Mouse (Mus musculus) lung, adult 2 months (tissue): Measurements from ENCODE around the gene Nmnat2. TPM values are rescaled to one million over a fixed set of nuclear protein-coding genes. Genes with fewer than 3 reads are reported as not detected.

Experiments
- DNase-seq: peaks from one replicate; pipeline ENCODE4 v3.0.0; 2022
- H3K4me1 ChIP-seq: fragments of 200-500 bp; 2 replicates; pipeline ENCODE4 v1.6.1; 2011; ENCODE audit warnings: low read length; ENCODE audit not compliant: control insufficient read depth, insufficient read depth
- H3K4me3 ChIP-seq: fragments of 200-500 bp; replicated peaks from 2 replicates; pipeline ENCODE3; 2011; ENCODE audit warnings: low read depth, mild to moderate bottlenecking, control low read depth, low read length; ENCODE audit errors: extremely low read depth
- CTCF ChIP-seq: fragments of 200-500 bp; IDR thresholded peaks from 2 replicates; pipeline ENCODE4 v1.5.1; 2011; ENCODE audit warnings: mild to moderate bottlenecking, low read length, control low read depth; ENCODE audit not compliant: insufficient read depth
- POLR2A ChIP-seq: fragments of 200-500 bp; IDR thresholded peaks from 2 replicates; pipeline ENCODE4 v1.6.1; 2011; ENCODE audit warnings: low read depth, mild to moderate bottlenecking, control low read depth, low read length, borderline replicate concordance; ENCODE audit errors: extremely low read depth
- WGBS: fragments of 180-500 bp; shearing (Covaris S2); methylation state at CpG from one replicate; pipeline ENCODE4 v1.1.7; 2018; 5-methylcytosine and 5-hydroxymethylcytosine counted together
- polyA plus RNA-seq: library from polyadenylated mRNA; depleted of rRNA; stranded (reverse); fragments of >200 nt; gene quantifications from 2 replicates; pipeline ENCODE4 v1.2.3, GENCODE M21; 2012

The Nmnat2 gene
- polyA plus RNA-seq, 1 experiment: 7.6 TPM

DNA sequence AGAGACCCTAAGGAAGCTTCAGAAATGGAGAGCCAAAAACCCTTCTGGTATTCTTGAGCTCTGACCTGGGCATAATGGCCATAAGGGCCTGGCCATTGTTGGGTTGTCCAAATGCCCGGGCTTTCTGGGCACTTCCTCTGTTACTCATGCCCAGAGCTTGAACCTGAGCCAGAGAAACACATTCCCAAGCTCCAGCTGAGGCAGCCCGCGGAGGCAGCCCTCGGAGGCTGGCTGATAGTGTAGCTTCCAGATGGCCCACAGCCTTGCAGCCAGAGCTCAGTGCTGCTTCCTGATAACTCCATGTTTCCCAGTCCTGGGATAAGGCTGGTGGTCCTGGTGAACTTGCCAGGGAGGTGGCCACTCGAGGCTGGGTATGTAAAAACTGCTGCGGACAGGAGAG is 129.4 kb downstream of the Nmnat2 start:
- TF ChIP-seq CTCF (no peak), POLR2A (no peak)
- DNase-seq: no peak

DNA sequence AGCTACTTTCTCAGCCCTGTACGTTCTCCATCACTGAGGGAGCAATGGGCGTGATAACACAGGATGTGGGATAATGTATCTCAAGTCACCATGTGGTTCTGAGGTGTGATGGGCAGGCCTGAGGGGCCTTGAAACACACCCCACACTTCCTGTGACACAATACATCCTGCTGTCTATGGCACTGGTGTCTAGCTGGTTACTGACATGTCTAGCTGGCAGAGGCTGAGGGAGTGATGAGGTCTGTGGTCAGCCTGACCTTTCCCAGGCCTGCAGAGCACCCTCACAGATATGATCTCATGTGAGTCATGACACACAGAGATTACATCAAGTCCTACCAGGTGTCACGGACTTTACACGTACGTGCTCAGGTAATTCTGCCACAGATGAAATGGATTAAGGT is 130.4 kb downstream of the Nmnat2 start:
- TF ChIP-seq POLR2A: no peak
- TF ChIP-seq CTCF: no peak
- 75% methylated on average over 5 of the region's 5 CpGs for WGBS
- DNase-seq: no peak
- Histone ChIP-seq H3K4me3 (no peak overlapping the region), H3K4me1 (no peaks in the 10 kb centered on the region)

More for the DNA sequence above, 129.4 kb downstream of the Nmnat2 start:
- Histone ChIP-seq H3K4me3 (no peak overlapping the region), H3K4me1 (no peaks in the 10 kb centered on the region)
- 30% methylated on average over 6 of the region's 6 CpGs for WGBS

DNA sequence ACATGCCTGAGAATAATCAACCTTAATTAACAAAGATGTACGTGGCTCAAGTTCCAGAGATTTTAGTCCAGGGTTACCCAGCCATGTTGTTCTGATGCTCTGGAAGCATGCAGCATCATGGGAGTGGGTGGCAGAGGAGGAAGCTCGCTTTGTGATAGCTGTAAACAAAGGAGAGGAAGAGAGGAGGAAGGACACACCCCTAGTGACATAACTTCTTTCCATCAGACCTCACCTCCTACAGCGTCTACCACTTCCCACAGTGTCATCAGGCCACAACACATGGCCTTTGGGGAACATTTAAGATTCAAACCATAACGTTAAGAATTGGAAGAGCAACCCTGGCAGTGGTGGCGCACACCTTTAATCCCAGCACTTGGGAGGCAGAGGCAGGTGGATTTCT is 133.0 kb downstream of the Nmnat2 start:
- Histone ChIP-seq H3K4me1 (peaks cover 3% of the 10 kb centered on the region; the same call in 1 of the 2 replicates), H3K4me3 (no peak overlapping the region)
- WGBS: 64% methylated on average over 5 of the region's 5 CpGs
- no peak for DNase-seq
- no peak for TF ChIP-seq CTCF
- TF ChIP-seq POLR2A: no peak

DNA sequence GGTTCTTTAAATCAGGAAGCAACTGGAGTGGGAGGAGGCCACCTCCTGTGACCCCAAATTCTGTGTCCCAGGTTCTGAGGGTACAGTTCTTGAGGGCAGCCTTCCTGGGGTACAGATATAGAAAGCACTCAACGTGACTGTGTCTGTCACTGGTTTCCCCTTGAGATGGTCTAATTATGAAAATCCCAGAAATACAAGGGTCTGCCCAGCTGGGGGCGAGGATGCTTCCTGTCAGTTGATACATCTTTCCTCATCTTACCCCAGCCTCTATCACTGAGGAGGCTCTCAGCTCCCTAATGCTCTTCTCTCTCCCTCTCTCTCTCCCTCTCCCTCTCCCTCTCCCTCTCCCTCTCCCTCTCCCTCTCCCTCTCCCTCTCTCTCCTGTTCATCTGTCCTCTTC is 135.3 kb downstream of the Nmnat2 start:
- WGBS: 83% methylated on average over 2 of the region's 2 CpGs
- no peak for DNase-seq
- TF ChIP-seq POLR2A (no peak), CTCF (no peak)
- Histone ChIP-seq H3K4me3 (no peak overlapping the region), H3K4me1 (peaks cover 3% of the 10 kb centered on the region; the same call in 1 of the 2 replicates)

DNA sequence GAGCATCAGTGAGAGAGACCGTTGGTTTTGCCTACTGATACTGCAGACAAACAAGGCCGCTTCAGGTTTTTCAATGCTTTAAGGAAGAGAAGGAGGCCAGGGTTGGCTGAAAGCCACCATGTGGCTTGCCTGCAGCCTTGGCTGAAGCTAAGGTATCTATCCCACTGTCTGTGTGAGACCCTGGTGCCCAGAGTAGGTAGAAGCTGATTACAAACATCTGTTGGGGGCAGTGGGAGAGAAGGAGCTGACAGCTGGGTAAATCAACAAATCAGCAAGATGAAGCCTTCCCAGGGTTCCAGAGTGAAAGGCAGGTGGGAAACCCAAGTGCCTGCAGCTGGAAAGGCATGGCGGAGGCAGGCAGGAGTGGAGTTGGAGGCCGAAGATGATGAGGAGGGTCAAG is 136.0 kb downstream of the Nmnat2 start:
- peaks cover 4% of the 10 kb centered on the region; the same call in 1 of the 2 replicates for H3K4me1 ChIP-seq
- no peak for DNase-seq
- 63% methylated on average over 4 of the region's 4 CpGs for WGBS
- no peak for TF ChIP-seq CTCF
- no peak for TF ChIP-seq POLR2A
- no peak overlapping the region for H3K4me3 ChIP-seq

DNA sequence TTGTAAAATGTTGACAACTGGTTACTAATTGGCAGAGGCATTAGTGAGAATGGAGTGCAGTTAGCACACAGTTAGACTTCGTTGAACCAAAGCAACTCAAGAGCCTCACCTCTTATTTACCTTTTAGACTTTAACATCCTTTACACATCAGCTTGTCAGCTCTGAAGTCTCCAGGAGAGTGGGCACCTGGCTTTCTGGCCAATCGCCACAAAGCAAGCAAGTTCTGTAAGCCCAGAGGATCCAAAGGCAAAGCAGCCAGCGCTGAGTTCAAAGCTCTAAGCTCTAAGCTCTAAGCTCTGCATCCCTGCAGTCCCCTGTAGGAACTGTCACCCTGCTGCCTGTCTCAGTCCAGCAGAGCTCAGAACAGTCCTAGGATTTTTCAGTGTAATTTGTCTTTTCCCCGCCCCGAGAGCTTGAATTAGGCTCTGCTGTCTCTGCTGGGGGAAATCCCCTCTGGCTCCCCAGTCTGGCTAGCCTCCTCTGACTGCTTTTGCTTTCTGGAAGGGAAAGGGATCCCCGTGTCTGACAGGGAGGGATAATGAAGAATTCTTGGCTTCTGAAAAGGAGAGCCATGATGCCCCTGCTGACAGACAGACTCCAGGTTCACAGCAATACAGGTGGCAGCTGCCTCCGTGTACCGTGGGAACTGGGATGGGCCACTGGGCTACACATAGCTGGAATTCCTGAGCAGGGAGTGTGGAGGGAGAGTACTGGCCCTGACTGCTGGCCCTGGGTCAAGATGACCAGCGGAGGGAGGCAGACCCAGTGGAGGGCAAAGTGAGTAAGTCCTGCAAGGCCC is 136.8 kb downstream of the Nmnat2 start:
- Histone ChIP-seq H3K4me3 (no peak overlapping the region), H3K4me1 (peaks cover 5% of the 10 kb centered on the region; the same call in 1 of the 2 replicates)
- peak; percentile 70 for DNase-seq
- TF ChIP-seq CTCF: no peak
- TF ChIP-seq POLR2A: peak; percentile 13; the same call in 1 of the 2 replicates
- 40% methylated on average over 9 of the region's 9 CpGs for WGBS

DNA sequence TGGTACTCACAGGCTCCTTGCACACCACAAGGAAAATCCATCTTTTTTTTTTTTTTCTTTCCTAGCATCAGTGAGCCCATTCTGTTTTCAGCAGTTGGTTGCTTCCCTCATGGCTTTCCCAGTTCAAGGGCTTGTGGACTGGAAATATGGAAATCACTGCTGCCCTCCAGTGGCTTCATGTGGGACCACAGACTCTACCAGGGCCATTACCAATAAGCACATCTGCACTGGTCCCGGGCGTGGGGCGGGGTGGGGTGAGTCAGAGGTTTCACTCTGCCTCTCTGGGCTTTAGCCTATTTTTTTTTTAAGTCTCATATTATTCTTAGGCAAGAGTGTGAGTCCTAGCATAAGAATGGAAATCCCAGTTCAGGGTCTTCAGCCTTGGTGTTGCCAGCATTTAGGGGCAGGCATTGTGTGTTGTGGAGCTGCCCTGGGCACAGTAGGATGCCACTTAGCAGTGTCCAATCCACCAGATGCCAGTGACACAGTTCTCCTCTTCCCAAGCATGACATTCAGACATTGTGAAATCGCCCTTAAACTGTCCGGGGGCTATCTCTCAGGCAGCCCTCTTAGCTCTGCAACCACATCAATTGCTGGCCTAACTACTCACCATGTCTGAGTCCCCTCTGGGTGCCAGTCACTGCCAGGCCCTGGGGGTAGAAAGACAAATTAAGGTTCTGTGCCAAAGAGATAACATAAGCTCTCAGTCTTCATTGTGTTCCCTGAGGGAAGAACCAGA is 137.6 kb downstream of the Nmnat2 start:
- 43% methylated on average over 5 of the region's 5 CpGs for WGBS
- H3K4me3 ChIP-seq: no peak overlapping the region
- peak; percentile 60 for DNase-seq

DNA sequence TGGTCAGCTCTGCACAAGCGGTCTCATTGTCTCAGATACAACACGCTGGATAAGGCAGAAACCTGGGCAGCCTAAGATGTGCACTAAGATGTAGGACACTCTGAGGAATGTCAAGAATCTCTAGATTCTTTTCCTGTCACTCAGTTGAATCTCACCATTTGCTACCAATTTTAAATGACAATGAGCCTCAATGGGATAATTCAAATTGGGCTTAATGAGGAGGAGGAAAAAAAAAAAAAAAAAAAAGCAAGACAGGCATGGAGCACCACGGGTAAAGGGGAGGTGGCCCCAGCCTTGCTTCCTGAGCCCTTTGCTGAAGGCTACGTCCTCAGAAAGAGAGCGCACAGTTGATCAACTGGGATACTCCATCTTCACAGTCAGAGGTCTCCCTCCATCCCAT is 138.4 kb downstream of the Nmnat2 start:
- Histone ChIP-seq H3K4me1 (peaks cover 5% of the 10 kb centered on the region; the same call in 1 of the 2 replicates), H3K4me3 (no peak overlapping the region)
- TF ChIP-seq CTCF: no peak
- no peak for TF ChIP-seq POLR2A
- no peak for DNase-seq
- 81% methylated on average over 5 of the region's 5 CpGs for WGBS

More for the DNA sequence above, 137.6 kb downstream of the Nmnat2 start:
- TF ChIP-seq POLR2A (no peak), CTCF (peak; percentile 59)
- peaks cover 5% of the 10 kb centered on the region; the same call in 1 of the 2 replicates for H3K4me1 ChIP-seq

DNA sequence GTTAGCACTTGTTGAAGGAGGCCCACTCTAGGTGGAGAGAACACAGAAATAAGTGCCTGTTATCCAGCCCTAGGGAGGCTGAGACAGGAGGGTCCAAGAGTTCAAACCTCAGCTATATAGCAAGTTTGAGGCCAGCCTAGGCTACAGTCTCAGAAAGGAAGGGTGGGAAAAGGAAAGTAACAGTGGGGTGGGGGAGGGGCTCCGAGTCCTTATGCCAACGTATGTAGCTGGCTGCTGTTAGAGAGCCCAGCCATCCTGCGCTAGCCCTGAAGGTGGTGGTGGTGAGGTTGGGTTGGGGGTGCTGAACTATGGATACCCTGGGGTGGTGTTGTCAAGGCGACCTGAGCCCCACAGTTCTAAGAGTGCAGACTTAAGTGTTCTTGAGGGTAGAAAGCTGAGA is 138.8 kb downstream of the Nmnat2 start:
- DNase-seq: no peak
- 77% methylated on average over 4 of the region's 4 CpGs for WGBS
- TF ChIP-seq CTCF (no peak), POLR2A (no peak)
- Histone ChIP-seq H3K4me1 (peaks cover 5% of the 10 kb centered on the region; the same call in 1 of the 2 replicates), H3K4me3 (no peak overlapping the region)
